Mouse (Mus musculus) cerebellum, adult 2 months (tissue): ENCODE measurements at regions not wholly inside any gene's neighbourhood (a gene's known extent, or its start where the extent isn't known, plus 50 kb on each side); places are given as distances from the start of the nearest gene placed in this dataset.

Experiments
- DNase-seq, 2 experiments: peaks; one replicate each; pipeline ENCODE4 v3.0.0; 2021
- H3K27ac ChIP-seq: fragments of 200-500 bp; 2 replicates; pipeline ENCODE4 v1.5.1; 2012; ENCODE audit warnings: low read length, control low read depth, inconsistent platforms; ENCODE audit not compliant: insufficient read depth
- H3K27me3 ChIP-seq: fragments of 200-500 bp; 2 replicates; pipeline ENCODE4 v1.6.1; 2012; ENCODE audit warnings: inconsistent platforms, mild to moderate bottlenecking, low read length, moderate library complexity; ENCODE audit not compliant: control insufficient read depth, insufficient read depth
- H3K4me1 ChIP-seq: fragments of 200-500 bp; 2 replicates; pipeline ENCODE4 v1.6.1; 2011; ENCODE audit warnings: low read length; ENCODE audit not compliant: control insufficient read depth, insufficient read depth
- H3K4me3 ChIP-seq: fragments of 200-500 bp; replicated peaks from 2 replicates; pipeline ENCODE3; 2011; ENCODE audit warnings: mild to moderate bottlenecking, low read depth, low read length, control low read depth; ENCODE audit not compliant: insufficient read depth
- CTCF ChIP-seq: fragments of 200-500 bp; IDR thresholded peaks from 2 replicates; pipeline ENCODE4 v1.5.1; 2011; ENCODE audit warnings: low read depth, mild to moderate bottlenecking, control low read depth, low read length, moderate library complexity, borderline replicate concordance; ENCODE audit not compliant: insufficient read depth
- POLR2A ChIP-seq: fragments of 200-500 bp; IDR thresholded peaks from 2 replicates; pipeline ENCODE4 v1.6.1; 2011; ENCODE audit warnings: low read length, control low read depth, borderline replicate concordance; ENCODE audit not compliant: insufficient read depth
- WGBS: fragments of 180-500 bp; shearing (Covaris S2); methylation state at CpG from one replicate; pipeline ENCODE4 v1.1.7; 2018; 5-methylcytosine and 5-hydroxymethylcytosine counted together

- peaks cover 3% of the 10 kb centered on the region; the same call in 1 of the 2 replicates for H3K4me1 ChIP-seq
- H3K27me3 ChIP-seq: no peaks in the 10 kb centered on the region
- DNase-seq: peak in 1 of 2 experiments; percentile 20
- no peak for TF ChIP-seq CTCF
- no peak for TF ChIP-seq POLR2A
- no peak overlapping the region for H3K4me3 ChIP-seq
- H3K27ac ChIP-seq: no peak overlapping the region
- WGBS: 17% methylated on average over 14 of the region's 14 CpGs
Measured at GRCm38 (mm10) chr8:49465911-49466518, 622.3 kb upstream of the Tenm3 start.

DNA sequence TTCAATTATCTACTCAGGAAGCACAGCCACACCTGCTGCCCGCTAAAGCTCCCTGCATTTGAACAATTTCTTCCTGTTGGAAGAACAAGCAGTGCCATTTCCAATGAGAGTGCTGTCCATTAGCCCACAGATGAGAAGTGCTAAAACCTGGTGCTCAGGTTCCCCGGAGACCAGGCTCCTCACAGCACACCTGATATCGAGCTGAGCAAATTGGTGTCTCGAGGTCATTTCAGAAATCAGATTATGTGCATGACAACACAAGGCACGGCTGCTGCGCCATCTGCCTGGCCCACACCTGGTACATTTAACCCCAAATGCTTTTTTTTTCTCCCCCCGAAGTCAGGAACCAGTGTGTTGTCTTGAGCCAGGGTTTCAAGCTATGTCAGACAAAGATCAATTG is 621.3 kb upstream of the Tenm3 start:
- H3K4me1 ChIP-seq: peaks cover 3% of the 10 kb centered on the region; the same call in 1 of the 2 replicates
- H3K27ac ChIP-seq: no peak overlapping the region
- DNase-seq: no peak
- no peaks in the 10 kb centered on the region for H3K27me3 ChIP-seq
- no peak overlapping the region for H3K4me3 ChIP-seq
- no peak for TF ChIP-seq POLR2A
- no peak for TF ChIP-seq CTCF
- WGBS: 36% methylated on average over 7 of the region's 7 CpGs

GRCm38 (mm10) chr8:49462602-49463001 is 618.9 kb upstream of the Tenm3 start:
- no peaks in the 10 kb centered on the region for H3K27me3 ChIP-seq
- no peak overlapping the region for H3K4me3 ChIP-seq
- peaks cover 3% of the 10 kb centered on the region; the same call in 1 of the 2 replicates for H3K4me1 ChIP-seq
- TF ChIP-seq POLR2A: no peak
- no peak for TF ChIP-seq CTCF
- WGBS: 62% methylated on average over 8 of the region's 8 CpGs
- no peak for DNase-seq
- no peak overlapping the region for H3K27ac ChIP-seq

DNA sequence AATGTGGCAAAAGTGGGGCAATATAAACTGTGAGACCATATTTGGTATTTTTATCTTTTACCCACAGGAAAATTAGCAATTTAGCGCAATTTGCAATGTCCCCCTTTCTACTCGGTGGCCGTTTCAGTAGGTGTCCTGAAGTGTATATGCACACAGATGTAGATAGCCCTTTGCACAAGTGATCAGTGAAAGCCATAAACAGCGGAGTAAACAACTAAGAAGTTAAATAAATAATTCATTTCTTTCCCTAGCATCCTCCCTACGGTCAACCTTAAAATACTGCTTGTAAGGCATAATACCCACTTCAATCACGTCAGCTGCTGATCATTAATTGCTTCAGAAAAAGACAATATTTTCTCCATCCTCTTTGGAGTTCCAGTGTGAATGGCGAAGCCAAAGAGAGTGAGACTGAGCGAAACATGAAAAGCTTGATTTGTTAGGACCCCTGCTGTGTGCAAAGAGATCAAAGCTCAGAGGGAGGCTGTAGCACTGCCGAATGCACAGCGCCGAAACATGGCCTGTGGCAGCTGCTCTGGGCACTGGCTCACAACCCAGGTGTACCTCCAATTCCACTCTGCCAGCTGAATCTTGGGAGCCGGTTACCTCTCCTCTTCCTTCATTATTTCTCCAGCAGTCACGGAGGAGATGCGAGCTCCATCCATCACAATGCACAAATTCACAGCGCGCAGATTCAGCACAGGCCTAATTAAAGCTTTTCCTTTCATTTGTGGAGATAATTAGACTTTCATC is 618.1 kb upstream of the Tenm3 start:
- H3K4me1 ChIP-seq: peaks cover 3% of the 10 kb centered on the region; the same call in 1 of the 2 replicates
- H3K4me3 ChIP-seq: no peak overlapping the region
- no peaks in the 10 kb centered on the region for H3K27me3 ChIP-seq
- DNase-seq: peak in 1 of 2 experiments; percentile 4
- no peak for TF ChIP-seq CTCF
- TF ChIP-seq POLR2A: no peak
- no peak overlapping the region for H3K27ac ChIP-seq
- 47% methylated on average over 16 of the region's 16 CpGs for WGBS

DNA sequence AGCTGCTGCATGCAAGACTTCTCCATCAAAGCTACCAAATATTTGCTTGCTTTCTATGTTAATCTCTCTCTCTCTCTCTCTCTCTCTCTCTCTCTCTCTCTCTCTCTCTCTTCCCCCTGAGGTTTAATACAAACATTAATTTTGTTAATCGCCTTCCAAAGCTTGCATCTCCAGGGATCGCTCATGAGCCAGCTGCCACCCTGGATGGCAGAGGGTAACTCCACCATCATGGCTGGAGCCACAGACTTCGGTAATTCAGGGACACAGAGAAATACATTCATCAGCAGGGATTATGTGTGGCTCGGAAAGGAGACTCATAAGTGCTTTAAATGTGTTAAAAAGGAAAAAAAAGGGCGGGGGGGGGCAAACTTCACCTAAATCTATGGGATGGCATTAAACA is 601.7 kb upstream of the Tenm3 start:
- no peaks in the 10 kb centered on the region for H3K4me1 ChIP-seq
- H3K27me3 ChIP-seq: no peaks in the 10 kb centered on the region
- 35% methylated on average over 5 of the region's 5 CpGs for WGBS
- no peak overlapping the region for H3K4me3 ChIP-seq
- TF ChIP-seq POLR2A (no peak), CTCF (no peak)
- no peak for DNase-seq
- no peak overlapping the region for H3K27ac ChIP-seq

GRCm38 (mm10) chr8:49441270-49441669 is 597.5 kb upstream of the Tenm3 start:
- Histone ChIP-seq H3K27me3 (no peaks in the 10 kb centered on the region), H3K27ac (no peak overlapping the region), H3K4me3 (no peak overlapping the region), H3K4me1 (no peaks in the 10 kb centered on the region)
- DNase-seq: no peak
- TF ChIP-seq POLR2A (no peak), CTCF (no peak)

DNA sequence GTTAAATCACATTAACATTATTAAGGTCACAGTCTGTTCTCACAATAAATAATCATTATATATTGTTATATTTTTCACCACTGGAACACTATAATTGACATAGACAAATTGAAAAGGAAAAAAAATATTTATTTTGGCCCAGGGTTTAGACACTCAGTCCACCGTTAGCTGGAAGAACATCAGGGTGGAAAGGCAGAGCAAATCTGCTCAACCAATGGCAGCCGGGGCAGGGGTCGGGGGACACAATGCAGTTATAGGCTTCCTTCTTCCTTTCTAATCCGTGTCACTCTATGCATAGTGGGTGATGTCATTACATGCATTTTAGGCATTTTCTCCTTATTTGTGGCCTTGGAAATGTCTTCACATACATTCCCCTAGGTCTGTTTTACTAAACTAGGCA is 552.8 kb upstream of the Tenm3 start:
- Histone ChIP-seq H3K27me3 (no peaks in the 10 kb centered on the region), H3K4me3 (no peak overlapping the region), H3K27ac (no peak overlapping the region), H3K4me1 (no peaks in the 10 kb centered on the region)
- TF ChIP-seq CTCF: no peak
- WGBS: 88% methylated on average over 4 of the region's 4 CpGs
- no peak for DNase-seq

- H3K4me1 ChIP-seq: no peaks in the 10 kb centered on the region
- TF ChIP-seq CTCF (no peak), POLR2A (no peak)
- no peaks in the 10 kb centered on the region for H3K27me3 ChIP-seq
- H3K4me3 ChIP-seq: no peak overlapping the region
- 25% methylated on average over 1 of the region's 1 CpGs for WGBS
- no peak overlapping the region for H3K27ac ChIP-seq
- DNase-seq: no peak
Measured at GRCm38 (mm10) chr8:49395029-49395428, 551.3 kb upstream of the Tenm3 start.
